Mouse (Mus musculus) heart, adult 8-10 months (tissue): ENCODE measurements around the gene Dyrk1a. TPM values are rescaled to one million over a fixed set of nuclear protein-coding genes. Genes with fewer than 3 reads are reported as not detected.

Source experiments
- DNase-seq: peaks from one replicate; pipeline ENCODE4 v3.0.0; 2022; ENCODE audit warnings: low spot score
- total RNA-seq, 4 experiments: library from RNA; stranded (reverse); gene quantifications; 2 replicates each; pipeline ENCODE4 v1.2.4; 2022

Dyrk1a gene
- total RNA-seq, 4 experiments from 2014 or later: 70.5 to 87.1 (median 79.0) TPM

DNA sequence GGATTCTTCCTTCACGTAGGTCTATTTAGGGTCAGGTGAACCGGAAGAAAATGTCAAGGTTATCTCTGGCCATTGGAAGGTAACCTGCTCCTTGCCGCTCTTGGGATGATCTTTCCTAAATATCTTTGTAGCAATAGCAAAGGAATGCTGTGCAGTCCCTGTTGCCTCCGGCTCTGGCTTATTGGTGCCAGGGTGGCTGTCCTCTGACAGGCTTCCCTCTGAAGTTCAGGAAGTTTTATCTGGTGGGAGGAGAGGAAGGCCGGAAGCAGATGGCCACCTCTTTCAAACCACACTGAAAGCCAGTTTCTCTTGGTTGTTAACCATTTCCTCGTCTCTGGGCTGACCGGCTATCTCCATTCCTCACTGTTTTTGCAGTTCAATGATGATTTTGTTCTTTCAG is 10.5 kb upstream of the Dyrk1a start:
- DNase-seq: no peak

DNA sequence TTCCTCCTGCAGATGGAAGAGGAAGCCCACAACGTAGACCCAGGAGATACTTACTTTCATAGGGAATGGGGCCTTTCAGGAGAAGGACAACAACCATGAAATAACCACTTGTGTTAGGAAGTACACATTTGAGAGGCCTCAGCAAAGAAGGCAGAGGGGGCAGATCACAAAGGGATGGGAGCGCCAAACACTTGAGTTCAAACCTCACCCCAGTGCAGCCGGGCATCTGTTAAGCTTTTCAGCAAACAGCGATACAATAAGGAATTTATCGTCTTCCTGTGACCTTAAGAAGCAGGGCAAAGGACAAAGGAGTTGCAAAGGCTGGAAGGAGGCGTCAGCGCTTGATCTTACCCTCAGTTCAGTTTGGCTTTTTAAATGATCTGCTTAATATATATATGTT is 10.0 kb upstream of the Dyrk1a start:
- DNase-seq: no peak

DNA sequence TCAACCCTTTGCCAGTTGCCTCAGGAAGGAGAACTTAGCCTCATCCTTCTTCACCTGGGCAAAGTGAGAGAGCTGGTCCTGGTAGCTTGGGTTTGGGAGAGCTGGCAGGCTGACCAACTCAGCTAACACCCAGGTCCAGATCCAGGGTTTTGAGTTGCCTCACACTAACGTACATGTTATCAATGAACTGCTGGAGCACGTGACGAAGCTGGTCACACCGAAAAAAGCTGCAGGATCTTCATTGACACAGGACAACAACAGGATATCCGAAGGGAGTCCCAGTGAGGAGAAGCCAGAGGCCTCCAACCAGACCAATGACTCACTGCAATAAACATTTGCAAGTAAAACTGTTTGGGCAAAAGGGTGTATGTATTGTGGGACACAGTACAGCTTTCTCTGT is 9.2 kb upstream of the Dyrk1a start:
- DNase-seq: no peak

DNA sequence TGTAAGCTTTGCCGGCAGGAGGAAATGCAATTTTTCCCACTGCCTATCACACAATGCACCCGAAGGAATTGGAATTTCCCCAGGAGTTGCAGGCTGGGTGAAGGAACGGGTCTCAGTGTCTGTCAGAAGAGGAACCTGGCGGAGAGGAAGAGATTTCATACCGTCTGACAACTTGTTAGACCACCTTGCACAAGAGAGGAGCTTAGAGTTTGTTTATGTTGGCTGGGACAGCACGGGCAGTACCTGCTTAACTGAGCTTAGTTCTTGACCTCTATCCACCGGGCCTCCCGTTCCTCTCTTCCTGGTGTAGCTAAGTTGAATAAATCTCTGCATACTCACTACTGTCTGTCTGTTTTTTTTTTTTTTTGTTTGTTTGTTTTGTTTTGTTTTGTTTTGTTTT is 3.7 kb upstream of the Dyrk1a start:
- no peak for DNase-seq

DNA sequence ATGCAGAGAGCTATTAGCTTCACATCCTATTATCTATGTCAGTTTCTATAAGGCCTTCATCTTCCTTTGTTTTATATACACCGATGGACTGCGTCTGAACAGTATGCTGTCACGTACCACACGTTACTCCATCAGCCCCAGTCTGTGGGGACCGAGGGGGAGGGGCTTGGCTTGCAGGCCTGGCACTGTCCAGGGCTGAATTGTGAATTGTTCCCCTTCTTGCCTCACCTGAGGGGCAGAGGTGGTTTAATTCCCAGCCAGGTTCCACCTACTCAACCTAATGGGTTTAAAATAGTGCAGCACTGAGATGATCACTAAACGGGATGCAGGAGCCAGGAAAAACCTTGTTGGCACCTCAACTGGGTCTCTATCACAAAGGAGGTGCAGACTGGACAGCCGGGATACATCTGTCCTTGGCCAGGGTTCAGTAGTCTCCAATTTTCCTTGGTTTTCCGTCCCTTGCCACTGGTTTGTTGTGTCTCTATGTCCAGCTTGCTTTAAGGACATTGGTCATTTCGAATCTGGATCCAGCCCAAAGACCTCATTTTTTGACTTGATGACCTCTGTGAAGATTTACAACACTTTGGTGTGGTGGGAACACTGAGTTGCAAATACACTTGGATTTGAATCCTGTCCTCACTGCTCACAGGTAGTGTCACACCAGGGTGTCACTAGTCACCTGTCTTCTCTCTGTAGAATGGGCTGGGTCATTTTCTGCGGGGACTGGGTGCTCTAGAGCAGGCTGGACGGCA is 2.8 kb upstream of the Dyrk1a start:
- no peak for DNase-seq

DNA sequence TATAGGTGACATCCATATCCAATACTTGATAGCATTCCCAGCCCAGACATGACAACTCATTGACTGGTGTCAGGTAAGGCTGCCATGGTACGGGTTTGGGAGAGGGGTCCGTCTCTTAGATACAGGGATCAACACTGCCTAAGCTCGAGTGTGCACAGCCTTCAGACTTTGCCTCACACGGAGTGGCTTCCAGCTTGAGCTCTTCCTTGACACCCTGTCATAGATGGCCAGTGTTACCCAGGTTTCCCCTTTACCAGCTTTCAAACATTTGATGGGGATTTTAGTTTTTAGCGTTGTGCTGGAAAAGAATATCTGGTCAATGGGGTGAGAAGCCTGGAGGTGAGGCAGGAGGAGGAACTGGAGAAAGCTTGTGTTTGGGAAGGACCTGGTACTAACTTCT is 2.1 kb upstream of the Dyrk1a start:
- DNase-seq: no peak

DNA sequence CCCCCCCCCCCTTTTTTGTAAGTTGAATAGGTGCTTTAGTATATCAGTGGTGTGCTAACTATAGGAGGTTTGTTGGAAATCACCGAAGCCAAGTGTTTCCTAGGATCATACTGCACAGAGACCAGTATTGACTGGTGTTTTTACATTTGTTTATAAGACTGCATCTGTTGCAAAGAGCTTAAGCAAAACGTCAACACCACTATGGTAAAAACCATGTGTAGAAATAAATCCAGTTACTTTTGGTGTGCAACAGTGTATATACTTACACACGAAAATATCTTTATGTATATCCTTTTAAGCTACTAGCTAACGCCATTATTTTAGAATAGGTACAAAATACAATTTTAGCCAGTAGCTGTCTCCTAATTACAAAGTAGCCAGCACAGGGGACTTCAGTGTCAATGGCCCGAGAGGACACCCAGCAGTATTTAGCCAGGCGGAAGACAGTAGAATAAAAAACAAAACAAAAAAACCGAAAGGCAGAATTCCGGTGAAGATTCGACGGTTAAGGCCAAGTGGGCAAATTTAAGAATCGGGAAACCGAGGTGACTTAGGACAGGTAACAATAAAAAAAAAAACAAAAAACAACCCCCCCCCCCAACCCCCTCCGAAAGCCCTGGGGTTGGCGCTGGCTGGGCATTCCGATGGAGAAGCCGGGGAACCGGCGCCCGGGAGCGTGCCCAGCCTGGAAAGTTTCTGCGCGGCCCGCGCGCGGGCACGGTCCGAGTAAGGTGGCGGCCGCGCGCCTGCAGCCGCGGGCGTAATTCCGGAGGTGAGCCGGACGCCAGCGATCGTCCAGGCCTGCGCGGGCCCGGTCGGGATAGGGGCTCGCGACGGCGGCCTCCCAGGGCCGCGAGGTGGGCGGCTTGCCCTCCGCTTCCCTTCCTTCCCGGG is 1.2 kb upstream of the Dyrk1a start:
- peak; percentile 79 for DNase-seq

DNA sequence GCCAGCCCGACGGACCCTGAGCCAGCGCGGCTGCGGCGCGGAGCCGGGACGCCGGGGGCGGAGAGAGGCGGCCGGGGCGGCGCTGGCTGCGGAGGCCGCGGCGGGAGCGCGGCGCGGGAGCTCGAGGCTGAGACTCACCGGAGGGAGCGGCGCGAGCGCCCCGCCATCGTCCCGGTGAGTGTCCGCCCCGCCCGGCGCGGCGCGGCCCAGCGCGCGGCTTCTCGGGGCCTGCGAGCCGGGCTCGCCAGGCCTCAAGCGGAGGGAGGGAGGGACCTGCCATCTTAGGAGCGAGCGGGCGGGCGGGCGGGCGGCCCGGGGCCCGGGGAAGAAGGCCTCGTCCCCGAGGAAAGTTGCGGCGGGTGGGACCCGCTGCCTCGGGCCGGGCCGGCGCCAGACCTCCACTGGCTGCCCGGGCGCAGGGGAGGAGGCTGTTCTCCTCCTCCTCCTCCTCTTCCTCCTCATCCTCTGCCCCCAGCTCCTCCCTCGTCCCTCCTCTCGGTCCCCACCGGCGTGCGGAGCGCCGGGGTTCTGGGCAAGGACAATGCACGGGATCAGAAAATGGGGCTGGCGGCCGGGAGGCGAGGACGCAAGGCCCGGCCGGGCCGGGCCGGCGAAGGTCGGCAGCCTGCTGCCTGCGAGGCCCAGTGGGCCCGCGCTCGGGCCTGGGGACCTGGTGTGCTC is 691 bp downstream of the Dyrk1a start:
- peak; percentile 73 for DNase-seq

DNA sequence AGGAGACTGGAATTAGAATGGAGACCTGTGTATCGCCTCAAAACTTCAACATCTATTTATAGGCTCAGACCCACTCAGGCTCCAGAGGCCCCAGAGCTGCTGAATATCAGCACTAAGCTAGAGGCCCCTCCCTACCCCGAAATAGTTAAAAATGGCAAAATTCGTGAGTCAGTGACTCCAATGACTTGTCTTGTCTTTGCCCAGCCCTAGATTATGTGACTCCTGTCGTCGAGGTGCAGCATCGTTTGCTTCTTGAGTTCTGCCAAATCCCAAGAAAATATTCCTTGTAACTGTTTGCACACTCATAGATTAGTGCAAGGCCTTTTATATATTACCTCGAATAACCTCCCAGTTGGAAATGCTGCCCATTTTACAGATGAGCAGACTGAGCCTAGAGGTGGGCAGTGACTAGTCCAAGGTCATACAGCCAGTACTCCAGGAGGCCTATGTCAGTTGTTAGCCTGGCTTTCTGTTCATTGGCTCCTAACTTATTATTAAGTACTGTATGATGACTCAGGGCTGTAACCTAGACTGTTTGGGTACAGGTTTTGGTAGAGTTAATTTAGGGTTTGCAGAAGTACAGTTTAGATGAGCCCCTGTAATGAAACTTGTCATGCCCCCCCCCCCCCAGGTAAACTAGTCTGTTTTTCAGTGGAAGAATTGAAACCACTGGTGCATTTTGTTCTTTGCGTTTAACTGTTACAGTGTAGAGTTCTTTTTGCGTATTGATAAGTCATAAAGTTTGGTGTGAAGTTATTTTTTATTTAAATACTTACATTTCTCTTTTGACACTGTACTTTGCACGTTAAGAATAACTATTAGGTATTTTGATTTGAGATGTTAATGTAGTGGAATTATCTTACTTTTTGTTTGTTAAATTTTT is 1.5 kb downstream of the Dyrk1a start:
- DNase-seq: no peak

DNA sequence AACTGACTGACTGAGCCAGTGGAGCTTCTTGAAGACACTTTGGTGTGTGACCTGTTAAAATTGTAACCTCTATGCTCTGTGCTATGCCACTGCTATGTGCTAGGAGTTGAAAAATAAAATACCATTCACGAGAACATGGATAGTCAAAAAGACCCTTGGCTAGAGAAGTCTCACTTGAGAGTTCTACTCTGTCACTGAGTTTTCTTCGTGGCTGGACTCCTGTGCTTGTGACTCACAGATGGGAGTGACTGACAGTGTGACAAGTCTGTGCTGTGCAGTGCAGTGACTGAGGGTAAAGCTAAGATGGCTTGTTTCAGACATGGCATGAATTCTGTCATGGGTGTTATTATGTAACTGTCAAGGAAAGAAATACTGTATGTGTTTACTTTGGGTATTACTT is 2.6 kb downstream of the Dyrk1a start:
- DNase-seq: no peak

DNA sequence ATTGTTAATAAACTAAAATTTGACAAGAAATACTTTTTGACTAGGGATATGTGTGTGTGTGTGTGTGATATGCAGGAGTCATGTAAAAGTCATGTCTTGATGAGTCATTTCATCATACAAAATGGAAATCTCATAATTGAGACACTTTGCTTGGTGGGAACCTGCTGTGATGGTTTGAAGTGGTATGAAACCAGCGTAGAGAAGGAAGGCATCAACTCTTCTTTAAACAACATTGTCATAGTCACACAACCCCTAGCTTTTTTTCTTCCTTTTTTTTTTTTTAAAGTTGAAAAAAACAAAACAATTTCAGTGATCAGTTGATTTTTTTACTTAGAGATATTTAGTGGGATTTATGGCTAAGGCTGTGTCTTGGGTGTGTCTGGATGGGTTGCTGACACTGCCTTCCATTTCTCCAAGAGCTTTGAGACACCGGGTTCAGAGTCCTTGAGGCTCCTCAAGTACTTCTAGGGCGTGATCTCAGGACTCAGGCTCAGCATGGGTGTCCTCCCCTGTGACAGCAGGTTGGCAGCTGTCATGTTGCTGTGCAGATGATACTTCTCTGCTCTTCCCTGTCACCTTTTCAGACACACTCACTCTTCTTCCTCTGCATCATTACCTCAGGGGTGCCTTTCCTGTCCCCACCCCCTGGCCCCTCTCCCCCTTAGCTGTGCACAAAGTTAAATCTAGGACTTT is 4.4 kb downstream of the Dyrk1a start:
- DNase-seq: no peak

DNA sequence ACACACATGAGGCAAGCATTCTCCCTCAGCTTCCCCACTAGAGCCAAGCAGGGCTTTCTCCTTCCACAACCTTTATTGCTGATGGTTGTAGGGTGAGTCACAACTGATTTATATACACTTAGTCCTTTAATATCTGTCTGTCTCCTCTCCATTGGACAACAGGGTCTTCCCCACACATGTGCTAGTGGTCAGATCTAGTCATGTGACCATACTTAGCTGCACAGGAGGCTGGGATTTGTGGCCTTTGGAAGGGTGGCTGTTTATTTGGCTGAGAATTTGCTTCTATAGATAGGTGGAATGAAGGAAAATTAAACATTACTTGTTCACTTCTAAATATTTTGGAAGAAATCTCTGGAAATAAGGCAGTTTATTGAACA is 4.9 kb downstream of the Dyrk1a start:
- DNase-seq: no peak

DNA sequence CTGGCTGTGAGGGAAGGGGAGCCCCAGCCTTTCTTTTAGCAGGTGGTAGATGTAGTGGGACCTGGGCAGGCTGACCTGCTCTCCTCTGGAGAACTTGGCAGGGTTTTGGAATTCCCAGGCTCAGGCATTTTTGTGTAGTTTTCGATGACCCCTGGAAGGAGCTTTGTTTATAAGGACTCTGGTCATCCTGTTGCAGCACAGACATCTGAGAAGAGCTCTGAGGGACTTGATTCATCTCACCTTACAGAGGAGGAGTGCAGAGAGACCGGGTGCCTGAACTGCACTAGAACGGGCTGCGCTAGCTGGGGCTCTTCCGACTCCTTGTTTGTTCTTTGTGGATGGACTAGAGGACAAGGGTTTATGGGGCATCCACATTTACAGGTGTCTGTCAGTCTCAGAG is 5.9 kb downstream of the Dyrk1a start:
- no peak for DNase-seq

DNA sequence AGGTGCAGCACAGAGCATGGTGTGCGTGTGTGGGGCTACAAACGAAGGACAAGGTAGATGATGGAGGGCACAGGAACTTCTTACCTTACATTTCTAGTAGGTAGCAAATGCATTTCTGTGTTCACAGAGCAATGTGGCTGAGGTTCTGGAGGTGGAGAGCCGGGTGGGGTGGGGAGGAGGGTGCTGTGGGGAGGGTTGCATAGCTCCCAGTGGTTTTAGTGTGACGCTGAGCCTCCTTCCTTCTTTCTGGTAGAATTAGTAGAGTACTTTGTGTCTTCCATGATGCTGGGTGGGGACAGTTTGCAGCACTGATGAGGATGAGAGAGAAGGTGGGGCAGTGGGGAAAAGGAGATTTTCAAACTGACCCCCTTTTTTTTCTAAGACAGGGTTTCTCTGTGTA is 9.5 kb downstream of the Dyrk1a start:
- DNase-seq: no peak

DNA sequence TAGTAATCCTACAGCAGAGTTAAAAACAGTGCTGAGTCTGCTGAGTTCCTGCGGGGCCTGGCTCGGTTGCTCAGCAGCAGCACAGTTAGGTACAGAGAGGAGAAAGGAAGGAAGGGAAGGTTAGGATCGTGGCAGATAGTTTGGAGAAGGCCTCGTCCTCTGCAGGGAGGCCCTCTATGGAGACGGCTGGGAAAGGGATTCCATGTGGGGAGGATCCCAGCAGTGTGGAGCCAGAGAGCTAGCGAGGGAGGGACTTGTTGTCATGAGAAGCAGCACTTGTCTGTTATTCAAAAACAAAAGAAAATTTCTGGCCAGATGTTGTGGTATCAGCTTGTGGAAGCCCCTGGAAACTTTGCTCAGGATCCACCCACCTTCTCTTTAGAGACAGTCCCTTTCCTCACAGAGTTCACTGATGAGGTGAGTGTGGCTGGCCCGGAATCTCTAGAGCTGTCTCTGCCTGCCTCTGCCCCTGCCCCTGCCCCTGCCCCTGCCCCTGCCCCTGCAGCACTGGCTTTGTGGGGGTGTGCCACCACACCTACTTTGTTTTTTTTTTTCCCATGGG is 11.1 kb downstream of the Dyrk1a start:
- DNase-seq: peak; percentile 50

DNA sequence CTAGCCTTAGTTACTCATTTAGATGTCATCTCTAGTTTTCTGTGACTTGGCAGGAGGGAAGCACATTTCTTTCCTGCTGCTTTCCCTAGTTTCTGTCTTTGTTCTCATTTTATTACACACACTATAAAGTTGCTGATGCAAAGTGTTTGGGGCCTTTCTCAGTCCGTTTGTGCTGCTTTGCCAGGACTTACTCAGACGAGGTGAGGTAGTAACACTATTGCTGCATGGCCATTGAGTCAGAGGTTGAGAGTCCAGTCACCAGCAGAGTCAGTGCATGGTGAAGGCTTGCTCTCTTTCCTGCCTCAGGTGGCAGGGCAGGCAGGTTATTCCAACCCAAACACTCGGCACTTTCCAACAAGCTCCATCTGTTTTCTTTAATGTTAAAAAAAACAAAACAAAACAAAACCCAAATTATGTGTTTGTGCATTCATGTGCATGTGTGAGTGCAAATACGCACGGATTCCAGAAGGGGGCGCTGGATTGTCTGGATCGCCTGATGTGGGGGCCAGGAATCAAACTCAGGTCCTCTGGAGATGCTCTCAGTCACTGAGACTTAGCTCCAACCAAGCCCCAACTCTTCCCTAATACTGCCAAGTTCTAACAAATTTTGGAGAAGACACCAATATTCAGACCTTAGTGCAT is 16.7 kb downstream of the Dyrk1a start:
- DNase-seq: no peak

DNA sequence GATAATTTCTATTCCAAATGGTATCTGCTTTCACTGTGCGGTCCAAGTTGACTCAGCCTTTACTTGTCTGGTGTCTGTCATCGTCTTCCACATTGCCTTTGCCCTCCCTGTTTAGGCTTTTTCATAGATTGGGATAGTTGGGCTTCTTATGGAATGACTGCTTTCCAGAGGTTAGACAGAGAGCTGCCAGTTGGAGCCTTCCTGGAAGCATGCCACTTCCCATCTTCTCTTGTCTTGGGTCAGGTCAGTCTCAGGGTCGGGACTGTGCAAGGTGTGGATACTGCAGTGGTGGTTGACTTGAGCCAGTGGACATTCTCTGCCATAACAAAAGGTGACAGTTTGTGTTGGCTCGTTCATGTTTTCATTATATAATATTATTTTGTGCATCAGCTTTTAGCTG is 17.7 kb downstream of the Dyrk1a start:
- no peak for DNase-seq

DNA sequence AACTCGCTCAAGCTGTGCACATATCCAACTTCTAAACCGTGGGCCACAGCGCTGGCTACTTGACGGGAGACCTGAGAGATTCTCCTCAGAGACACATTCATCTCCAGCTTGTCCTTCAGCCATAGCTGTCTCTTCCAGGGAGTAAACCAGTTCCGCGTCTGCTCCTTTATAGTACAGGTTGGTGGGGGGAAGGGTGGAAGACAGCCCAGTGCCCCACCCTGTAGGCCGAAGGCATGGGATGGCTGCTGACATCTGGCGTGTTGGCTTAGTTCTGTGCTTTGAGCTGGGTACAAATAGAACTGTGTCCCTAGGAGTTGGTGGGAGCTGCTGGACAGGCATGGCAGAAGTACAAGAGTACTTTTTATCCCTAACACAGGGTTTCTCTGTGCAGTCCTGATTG is 18.4 kb downstream of the Dyrk1a start:
- no peak for DNase-seq

DNA sequence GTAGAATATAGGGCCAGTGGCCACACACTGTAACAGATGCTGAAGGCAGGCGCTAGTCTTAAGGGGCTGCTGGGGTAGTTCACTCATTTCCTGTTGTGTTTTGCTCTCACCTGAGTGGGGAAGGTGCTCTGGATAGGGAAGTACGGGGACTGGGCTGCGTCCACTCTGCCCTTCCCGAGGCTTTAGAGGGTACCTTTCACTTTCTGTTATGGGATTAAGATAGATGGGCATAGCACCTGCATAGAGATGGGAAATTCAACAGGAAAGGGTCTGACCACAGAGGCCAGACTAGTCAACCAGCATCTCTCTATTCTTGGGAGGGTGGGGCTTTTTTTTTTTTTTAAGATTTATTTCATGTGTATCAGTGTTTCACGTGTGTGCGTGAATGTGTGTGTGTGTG is 19.2 kb downstream of the Dyrk1a start:
- DNase-seq: no peak

DNA sequence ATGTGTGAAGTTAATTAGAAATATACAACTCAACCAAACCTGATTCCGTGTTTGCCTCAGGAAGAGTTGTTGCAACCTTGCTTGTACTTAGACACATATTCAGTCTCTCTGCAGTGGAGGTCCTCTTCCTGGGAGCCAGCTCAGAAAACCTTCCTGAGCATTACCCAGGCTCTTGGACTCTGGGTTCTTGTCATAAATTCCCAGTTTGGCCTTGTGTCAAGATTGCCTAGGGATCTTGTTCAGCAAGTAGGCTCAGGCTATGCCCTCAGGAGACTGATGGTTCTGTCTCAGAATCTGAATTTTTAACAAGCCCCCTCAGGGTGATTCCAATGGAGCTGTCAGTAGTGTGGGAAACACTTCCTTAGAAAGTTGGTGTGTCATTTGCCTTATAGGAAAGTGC is 19.8 kb downstream of the Dyrk1a start:
- no peak for DNase-seq
